Mouse (Mus musculus) bone marrow macrophage, adult 2 months (primary cell): ENCODE measurements around the gene Tle4.

ENCODE experiments used
- CTCF ChIP-seq: IDR thresholded peaks from 2 replicates; pipeline ENCODE4 v1.5.1; 2012; ENCODE audit warnings: low read depth, mild to moderate bottlenecking, low read length, moderate library complexity
- POLR2A ChIP-seq: IDR thresholded peaks from 2 replicates; pipeline ENCODE4 v1.6.1; 2012; ENCODE audit warnings: mild to moderate bottlenecking, low read depth, low read length, borderline replicate concordance

GRCm38 (mm10) chr19:14619814-14620213 lies 22.0 kb upstream of the Tle4 start:
- TF ChIP-seq CTCF (no peak), POLR2A (no peak)
